Mouse (Mus musculus): ENCODE results near the gene Iqce. TPM values are rescaled to one million over a fixed set of nuclear protein-coding genes. Genes with fewer than 3 reads are reported as not detected.

Gene Iqce
- polyA plus RNA-seq, 1 experiment, result 4.8 TPM

GRCm38 (mm10) chr5:140703480-140704377, 1.6 kb upstream of the Iqce start:
- Histone ChIP-seq H3K79me2 (ENCODE audit: control insufficient read depth, insufficient read depth) (no peaks in the 10 kb centered on the region), H3ac (ENCODE audit: control insufficient read depth, insufficient read length) (peak overlapping the region; percentile 8), H3K4me3 (peak overlapping the region; percentile 71), H3K4me2 (ENCODE audit: low read depth) (peak overlapping the region; percentile 55), H3K27me3 (ENCODE audit: control insufficient read depth, insufficient read depth, insufficient read length) (no peaks in the 10 kb centered on the region), H3K36me3 (ENCODE audit: control insufficient read depth, insufficient read depth) (peaks cover 5% of the 10 kb centered on the region)
- TF ChIP-seq MYOD1 (IDR thresholded peaks at IDR 0.05; ENCODE audit: control insufficient read depth in 1 of 3, insufficient read length in 2 of 3, low read depth in 2 of 3), result no peak
- TF ChIP-seq SRF (IDR thresholded peaks at IDR 0.05; ENCODE audit: control insufficient read depth, insufficient read length, low read depth), result no peak
- no peak for TF ChIP-seq TCF3 (IDR thresholded peaks at IDR 0.05; ENCODE audit: insufficient read length, low read depth)
- TF ChIP-seq E2F4 (IDR thresholded peaks at IDR 0.05; ENCODE audit: insufficient read depth), result no peak
- no peak for TF ChIP-seq USF1 (IDR thresholded peaks at IDR 0.05; ENCODE audit: low read depth)
- no peak for TF ChIP-seq POLR2A (IDR thresholded peaks at IDR 0.05; ENCODE audit: insufficient read length, low read depth)
- no peak for TF ChIP-seq MYOG (IDR thresholded peaks at IDR 0.05; ENCODE audit: control insufficient read depth in 1 of 3, insufficient read depth in 1 of 3, insufficient read length in 2 of 3, low read depth in 2 of 3)

GRCm38 (mm10) chr5:140702618-140703175, 519 bp upstream of the Iqce start:
- H3K79me2 ChIP-seq (ENCODE audit: control insufficient read depth, insufficient read depth), result no peaks in the 10 kb centered on the region
- TF ChIP-seq SRF (IDR thresholded peaks at IDR 0.05; ENCODE audit: control insufficient read depth, insufficient read length, low read depth) (no peak), TCF3 (IDR thresholded peaks at IDR 0.05; ENCODE audit: insufficient read length, low read depth) (no peak), CEBPB (IDR thresholded peaks at IDR 0.05; ENCODE audit: insufficient read depth, poor library complexity, severe bottlenecking) (no peak), E2F4 (IDR thresholded peaks at IDR 0.05; ENCODE audit: insufficient read depth) (no peak)
- peak overlapping the region; percentile 73 for H3ac ChIP-seq (ENCODE audit: control insufficient read depth, insufficient read length)
- H3K4me2 ChIP-seq (ENCODE audit: low read depth), result peak overlapping the region; percentile 84
- H3K27me3 ChIP-seq (ENCODE audit: control insufficient read depth, insufficient read depth, insufficient read length), result no peaks in the 10 kb centered on the region
- H3K4me3 ChIP-seq, result peak overlapping the region; percentile 50
- H3K36me3 ChIP-seq (ENCODE audit: control insufficient read depth, insufficient read depth), result peaks cover 5% of the 10 kb centered on the region

GRCm38 (mm10) chr5:140701661-140702060, 517 bp downstream of the Iqce start:
- Histone ChIP-seq H3K79me2 (ENCODE audit: control insufficient read depth, insufficient read depth) (no peaks in the 10 kb centered on the region), H3ac (ENCODE audit: control insufficient read depth, insufficient read length) (peak overlapping the region; percentile 73), H3K27me3 (ENCODE audit: control insufficient read depth, insufficient read depth, insufficient read length) (no peaks in the 10 kb centered on the region), H3K4me2 (ENCODE audit: low read depth) (peak overlapping the region; percentile 74), H3K4me3 (peak overlapping the region; percentile 50), H3K36me3 (ENCODE audit: control insufficient read depth, insufficient read depth) (no peaks in the 10 kb centered on the region)
- TF ChIP-seq E2F4 (IDR thresholded peaks at IDR 0.05; ENCODE audit: insufficient read depth) (no peak), TCF3 (IDR thresholded peaks at IDR 0.05; ENCODE audit: insufficient read length, low read depth) (no peak), SRF (IDR thresholded peaks at IDR 0.05; ENCODE audit: control insufficient read depth, insufficient read length, low read depth) (no peak), TCF12 (IDR thresholded peaks at IDR 0.05; ENCODE audit: insufficient read depth, poor library complexity, severe bottlenecking) (no peak), POLR2AphosphoS2 (IDR thresholded peaks at IDR 0.05; ENCODE audit: insufficient read length, low read depth) (no peak), MYOG (IDR thresholded peaks at IDR 0.05; ENCODE audit: control insufficient read depth in 1 of 3, insufficient read depth in 1 of 3, insufficient read length in 2 of 3, low read depth in 2 of 3) (no peak), REST (IDR thresholded peaks at IDR 0.05; ENCODE audit: insufficient read depth, insufficient read length) (no peak), MYOD1 (IDR thresholded peaks at IDR 0.05; ENCODE audit: control insufficient read depth in 1 of 3, insufficient read length in 2 of 3, low read depth in 2 of 3) (no peak)

GRCm38 (mm10) chr5:140699776-140700175, 2.4 kb downstream of the Iqce start:
- TF ChIP-seq MYOG (IDR thresholded peaks at IDR 0.05; ENCODE audit: control insufficient read depth in 1 of 3, insufficient read depth in 1 of 3, insufficient read length in 2 of 3, low read depth in 2 of 3), result no peak
- no peak for TF ChIP-seq POLR2A (IDR thresholded peaks at IDR 0.05; ENCODE audit: insufficient read length, low read depth)
- TF ChIP-seq USF1 (IDR thresholded peaks at IDR 0.05; ENCODE audit: low read depth), result no peak
- no peak for TF ChIP-seq TCF12 (IDR thresholded peaks at IDR 0.05; ENCODE audit: insufficient read depth, poor library complexity, severe bottlenecking)
- TF ChIP-seq SRF (IDR thresholded peaks at IDR 0.05; ENCODE audit: control insufficient read depth, insufficient read length, low read depth), result no peak
- TF ChIP-seq MYOD1 (IDR thresholded peaks at IDR 0.05; ENCODE audit: control insufficient read depth in 1 of 3, insufficient read length in 2 of 3, low read depth in 2 of 3), result no peak
- no peak for TF ChIP-seq TCF3 (IDR thresholded peaks at IDR 0.05; ENCODE audit: insufficient read length, low read depth)
- TF ChIP-seq REST (IDR thresholded peaks at IDR 0.05; ENCODE audit: insufficient read depth, insufficient read length), result no peak
- no peak for TF ChIP-seq CEBPB (IDR thresholded peaks at IDR 0.05; ENCODE audit: insufficient read depth, poor library complexity, severe bottlenecking)
- TF ChIP-seq MAX (IDR thresholded peaks at IDR 0.05; ENCODE audit: low read depth), result no peak
- TF ChIP-seq E2F4 (IDR thresholded peaks at IDR 0.05; ENCODE audit: insufficient read depth), result no peak
- TF ChIP-seq POLR2AphosphoS2 (IDR thresholded peaks at IDR 0.05; ENCODE audit: insufficient read length, low read depth), result no peak
- no peak overlapping the region for H3K4me3 ChIP-seq
- no peaks in the 10 kb centered on the region for H3K36me3 ChIP-seq (ENCODE audit: control insufficient read depth, insufficient read depth)
- H3K27me3 ChIP-seq (ENCODE audit: control insufficient read depth, insufficient read depth, insufficient read length), result no peaks in the 10 kb centered on the region
- no peaks in the 10 kb centered on the region for H3K79me2 ChIP-seq (ENCODE audit: control insufficient read depth, insufficient read depth)
- H3K4me2 ChIP-seq (ENCODE audit: low read depth), result no peak overlapping the region
- H3ac ChIP-seq (ENCODE audit: control insufficient read depth, insufficient read length), result no peak overlapping the region

- peaks cover 4% of the 10 kb centered on the region for H3K36me3 ChIP-seq (ENCODE audit: control insufficient read depth, insufficient read depth)
- no peaks in the 10 kb centered on the region for H3K79me2 ChIP-seq (ENCODE audit: control insufficient read depth, insufficient read depth)
- no peak overlapping the region for H3K4me2 ChIP-seq (ENCODE audit: low read depth)
- H3K4me3 ChIP-seq, result no peak overlapping the region
- H3K27me3 ChIP-seq (ENCODE audit: control insufficient read depth, insufficient read depth, insufficient read length), result no peaks in the 10 kb centered on the region
- H3ac ChIP-seq (ENCODE audit: control insufficient read depth, insufficient read length), result no peak overlapping the region
- TF ChIP-seq SRF (IDR thresholded peaks at IDR 0.05; ENCODE audit: control insufficient read depth, insufficient read length, low read depth) (no peak), E2F4 (IDR thresholded peaks at IDR 0.05; ENCODE audit: insufficient read depth) (no peak), MYOD1 (IDR thresholded peaks at IDR 0.05; ENCODE audit: control insufficient read depth in 1 of 3, insufficient read length in 2 of 3, low read depth in 2 of 3) (no peak), POLR2A (IDR thresholded peaks at IDR 0.05; ENCODE audit: insufficient read length, low read depth) (no peak), REST (IDR thresholded peaks at IDR 0.05; ENCODE audit: insufficient read depth, insufficient read length) (no peak), POLR2AphosphoS2 (IDR thresholded peaks at IDR 0.05; ENCODE audit: insufficient read length, low read depth) (no peak), TCF12 (IDR thresholded peaks at IDR 0.05; ENCODE audit: insufficient read depth, poor library complexity, severe bottlenecking) (no peak), MAX (IDR thresholded peaks at IDR 0.05; ENCODE audit: low read depth) (no peak), CEBPB (IDR thresholded peaks at IDR 0.05; ENCODE audit: insufficient read depth, poor library complexity, severe bottlenecking) (no peak), USF1 (IDR thresholded peaks at IDR 0.05; ENCODE audit: low read depth) (no peak), TCF3 (IDR thresholded peaks at IDR 0.05; ENCODE audit: insufficient read length, low read depth) (no peak), MYOG (IDR thresholded peaks at IDR 0.05; ENCODE audit: control insufficient read depth in 1 of 3, insufficient read depth in 1 of 3, insufficient read length in 2 of 3, low read depth in 2 of 3) (no peak)
Measured at GRCm38 (mm10) chr5:140695987-140696386, 6.2 kb downstream of the Iqce start.
